Mouse (Mus musculus) bone marrow, adult 2 months (tissue): ENCODE data around the gene Tcp11x2.

Experiments
- CTCF ChIP-seq: fragments of 200-500 bp; IDR thresholded peaks from 2 replicates; pipeline ENCODE4 v1.5.1; 2011; ENCODE audit warnings: low read length, control low read depth; ENCODE audit not compliant: control insufficient read depth, insufficient read depth
- POLR2A ChIP-seq: fragments of 200-500 bp; IDR thresholded peaks from 2 replicates; pipeline ENCODE4 v1.6.1; 2011; ENCODE audit warnings: low read depth, mild to moderate bottlenecking, control low read depth, low read length, borderline replicate concordance; ENCODE audit not compliant: control insufficient read depth

DNA sequence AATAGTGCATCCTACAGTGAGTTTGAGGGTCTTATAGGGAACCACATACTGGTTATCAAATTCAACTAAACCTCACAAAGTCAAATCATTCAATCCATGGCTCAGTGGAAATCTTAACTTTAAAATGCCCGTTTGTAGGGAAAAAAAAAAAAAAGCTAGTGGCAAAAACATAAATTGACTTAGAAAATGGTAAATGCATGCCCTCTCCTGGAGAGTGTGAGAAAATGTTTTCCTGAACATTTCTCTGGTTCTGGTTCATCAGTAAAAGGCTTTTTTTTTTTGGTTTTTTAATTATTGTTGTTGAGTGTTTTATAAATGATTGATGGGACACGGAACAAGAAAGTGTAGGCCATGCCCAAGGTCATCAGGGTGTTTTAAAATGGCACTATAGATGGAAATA is 10.8 kb upstream of the Tcp11x2 start:
- TF ChIP-seq CTCF: no peak
- TF ChIP-seq POLR2A: no peak
